41 mouse cellular contexts compared by ENCODE assay signal in the genomic region with DNA sequence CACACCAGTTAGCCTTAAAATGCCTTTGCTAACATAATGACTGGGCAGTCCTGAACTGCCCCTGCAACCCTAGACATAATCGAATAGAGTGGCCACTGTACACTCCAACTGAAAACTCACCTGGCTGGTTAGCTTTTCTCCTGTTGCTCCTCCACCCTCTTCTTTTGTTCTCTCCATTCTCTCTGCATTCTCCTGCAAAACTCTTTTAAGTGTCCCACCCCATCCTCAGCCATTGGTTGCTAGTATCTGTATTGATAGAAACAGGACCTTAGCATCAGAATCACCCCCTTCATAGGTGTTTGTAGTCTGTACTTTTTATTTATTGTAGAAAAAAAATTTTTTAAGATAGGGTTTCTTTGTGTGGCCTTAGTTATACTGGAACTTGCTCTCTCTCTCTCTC. TPM values are rescaled to one million over a fixed set of nuclear protein-coding genes. Genes with fewer than 3 reads are reported as not detected.
A peak's percentile ranks its signal among the peaks of the same experiment; 100 is the strongest.
DNase-seq lines count a peak whose midpoint lies in the region; ATAC-seq lines count a peak whose summit lies in the region.
"Had no signal": no experiment of that assay in that cellular context is flagged by ENCODE, and none has a peak within 500 bp of the region (broad histone marks: within the 10 kb centered on the region; RNA-seq: fewer than 3 reads in every experiment).

No protein-coding gene starts in this region.

- no peaks in the 10 kb centered on the region; the same call in 1 of the 2 replicates for H3K4me1 ChIP-seq in liver, embryonic 11.5 days (replicated peaks; ENCODE audit: control insufficient read depth, insufficient read depth, low read length)
- peaks cover 35% of the 10 kb centered on the region for H3K4me1 ChIP-seq in liver, embryonic 15.5 days (replicated peaks)
- no peaks in the 10 kb centered on the region for H3K4me1 ChIP-seq in midbrain, embryonic 16.5 days (ENCODE audit: control insufficient read depth, insufficient read depth, low read length)
- H3K4me1 ChIP-seq: embryonic facial prominence, embryonic 13.5 days; midbrain, embryonic 10.5 days; midbrain, embryonic 15.5 days; neural tube, embryonic 12.5 days had no signal

- DNase-seq in liver, embryonic 11.5 days (ENCODE audit: low spot score) = no peak
- DNase-seq in liver (no peak), ZHBTc4 (ENCODE audit: low read depth, low spot score) (peak; percentile 58)
- DNase-seq in retina, postnatal 1 day = no peak
- DNase-seq: adrenal gland, postnatal 25 days; cerebellum, adult 11-12 months; cerebellum, adult 9-11 months; gastrocnemius, postnatal 14 days; kidney, adult 2 months; kidney, postnatal 10 days; layer of hippocampus, postnatal 36 days; left cerebral cortex, postnatal 4 days; lung, embryonic 14.5 days; right cerebral cortex, postnatal 4 days; thymus, adult 2 months; thymus, postnatal 36 days had no signal

- no peaks in the 10 kb centered on the region for H3K27me3 ChIP-seq in liver, embryonic 11.5 days (replicated peaks; ENCODE audit: control insufficient read depth, insufficient read depth, low read length)
- H3K27me3 ChIP-seq in liver, embryonic 15.5 days = no peaks in the 10 kb centered on the region
- no peaks in the 10 kb centered on the region for H3K27me3 ChIP-seq in midbrain, embryonic 16.5 days (ENCODE audit: control insufficient read depth, insufficient read depth, low read depth, low read length)
- H3K27me3 ChIP-seq: embryonic facial prominence, embryonic 13.5 days; midbrain, embryonic 15.5 days; neural tube, embryonic 12.5 days; Patski had no signal

- H3K9me3 ChIP-seq in liver, embryonic 11.5 days (ENCODE audit: control insufficient read depth, low read length) = no peaks in the 10 kb centered on the region
- H3K9me3 ChIP-seq in liver, embryonic 15.5 days (replicated peaks) = no peaks in the 10 kb centered on the region
- H3K9me3 ChIP-seq in midbrain, embryonic 16.5 days (replicated peaks; ENCODE audit: control insufficient read depth, low read length, poor library complexity, severe bottlenecking) = no peaks in the 10 kb centered on the region
- H3K9me3 ChIP-seq: embryonic facial prominence, embryonic 13.5 days; midbrain, embryonic 10.5 days; midbrain, embryonic 15.5 days; neural tube, embryonic 12.5 days had no signal

- peaks cover 6% of the 10 kb centered on the region for H3K36me3 ChIP-seq in liver, embryonic 11.5 days (ENCODE audit: control insufficient read depth, insufficient read depth, low read length)
- peaks cover 75% of the 10 kb centered on the region for H3K36me3 ChIP-seq in liver, embryonic 15.5 days (replicated peaks)
- H3K36me3 ChIP-seq in midbrain, embryonic 16.5 days (ENCODE audit: control insufficient read depth, insufficient read depth, low read length) = peaks cover 19% of the 10 kb centered on the region

- H3K9ac ChIP-seq in liver, embryonic 11.5 days (ENCODE audit: low read depth, low read length) = no peak overlapping the region
- no peak overlapping the region for H3K9ac ChIP-seq in liver, embryonic 15.5 days
- no peak overlapping the region for H3K9ac ChIP-seq in midbrain, embryonic 16.5 days (ENCODE audit: low read depth, low read length)
- H3K9ac ChIP-seq: embryonic facial prominence, embryonic 13.5 days; lung, embryonic 14.5 days; midbrain, embryonic 15.5 days; neural tube, embryonic 12.5 days had no signal

- WGBS in liver, embryonic 11.5 days = 87% methylated on average over 1 of the region's 1 CpGs
- WGBS in liver, embryonic 15.5 days (ENCODE audit: insufficient replicate concordance) = 75% methylated on average over 1 of the region's 1 CpGs
- 94% methylated on average over 1 of the region's 1 CpGs for WGBS in midbrain, embryonic 16.5 days

- no peak overlapping the region for H3K4me2 ChIP-seq in liver, embryonic 11.5 days
- H3K4me2 ChIP-seq in liver, embryonic 15.5 days = no peak overlapping the region
- no peak overlapping the region for H3K4me2 ChIP-seq in midbrain, embryonic 16.5 days (ENCODE audit: low read length)
- H3K4me2 ChIP-seq: embryonic facial prominence, embryonic 13.5 days; lung, embryonic 14.5 days; midbrain, embryonic 15.5 days; neural tube, embryonic 12.5 days had no signal

- no peak overlapping the region for H3K4me3 ChIP-seq in liver, embryonic 11.5 days (ENCODE audit: low read depth, low read length)
- no peak overlapping the region for H3K4me3 ChIP-seq in liver, embryonic 15.5 days (replicated peaks)
- H3K4me3 ChIP-seq in midbrain, embryonic 16.5 days (ENCODE audit: low read depth, low read length) = no peak overlapping the region
- H3K4me3 ChIP-seq: embryonic facial prominence, embryonic 13.5 days; midbrain, embryonic 10.5 days; midbrain, embryonic 15.5 days; myocyte; neural tube, embryonic 12.5 days had no signal

- ATAC-seq in liver, embryonic 11.5 days (replicated peaks; ENCODE audit: low FRiP score) = no peak
- ATAC-seq in liver, embryonic 15.5 days (ENCODE audit: insufficient read depth) = no peak
- ATAC-seq in midbrain, embryonic 16.5 days = no peak
- no peak for ATAC-seq in monocyte, adult 5-6 weeks (replicated peaks; ENCODE audit: insufficient number of reproducible peaks, low FRiP score, low TSS enrichment, poor library complexity, severe bottlenecking)
- ATAC-seq: CD4-positive, CD25-positive, alpha-beta regulatory T cell, adult 4 months; hindbrain, embryonic 16.5 days; midbrain, embryonic 15.5 days; Patski had no signal

- H3K27ac ChIP-seq in liver, embryonic 11.5 days (ENCODE audit: low read depth, low read length) = peak overlapping the region; percentile 43; the same call in 1 of the 2 replicates
- peak overlapping the region; percentile 83 for H3K27ac ChIP-seq in liver, embryonic 15.5 days (replicated peaks)
- H3K27ac ChIP-seq in midbrain, embryonic 16.5 days (ENCODE audit: low read length) = no peak overlapping the region
- H3K27ac ChIP-seq: embryonic facial prominence, embryonic 13.5 days; midbrain, embryonic 10.5 days; midbrain, embryonic 15.5 days; neural tube, embryonic 12.5 days had no signal

RNA-seq across cellular contexts. Expression of gene Cep70, which starts 13.0 kb away (rescaled TPM):
- 45.8 and 49.9 TPM in 2 replicates for polyA plus RNA-seq in liver, embryonic 11.5 days (2014; fragmentation: Nextera tagmentation; extraction: Ambion mirVana)
- polyA plus RNA-seq in liver, embryonic 15.5 days (2015; fragmentation: Nextera tagmentation; extraction: Ambion mirVana) = 21.1 and 25.0 TPM in 2 replicates
- 56.0 and 64.1 TPM in 2 replicates for polyA plus RNA-seq in midbrain, embryonic 16.5 days (2015; fragmentation: Nextera tagmentation; extraction: Ambion mirVana)
- 24.1 to 37.1 TPM (median 29.0 TPM) in 3 replicates for total RNA-seq in monocyte, adult 5-6 weeks (2017)

RNA-seq across cellular contexts. Expression of gene Faiml, which starts 19.2 kb away (rescaled TPM):
- not detected in 2 replicates for polyA plus RNA-seq in liver, embryonic 11.5 days (2014; fragmentation: Nextera tagmentation; extraction: Ambion mirVana)
- polyA plus RNA-seq in liver, embryonic 15.5 days (2015; fragmentation: Nextera tagmentation; extraction: Ambion mirVana) = not detected in 2 replicates
- polyA plus RNA-seq in midbrain, embryonic 16.5 days (2015; fragmentation: Nextera tagmentation; extraction: Ambion mirVana) = not detected in 2 replicates
- not detected in 3 replicates for total RNA-seq in monocyte, adult 5-6 weeks (2017)
- total RNA-seq: adrenal gland, adult 18-20 months; adrenal gland, postnatal 25 days; common myeloid progenitor, adult 5-6 weeks; gastrocnemius, postnatal 14 days; granulocyte monocyte progenitor cell, adult 5-6 weeks; heart, postnatal 25 days; layer of hippocampus, postnatal 36 days; left cerebral cortex, postnatal 4 days; megakaryocyte progenitor cell, adult 5-6 weeks; MEL had no signal
- polyA plus RNA-seq: CD4-positive, CD25-positive, alpha-beta regulatory T cell, adult 4 months; embryonic facial prominence, embryonic 13.5 days; erythroblast, embryonic 14.5 days; forebrain, embryonic 11.5 days; heart, embryonic 14.5 days; hindbrain, embryonic 11.5 days; hindbrain, embryonic 16.5 days; intestine, embryonic 14.5 days; kidney, adult 2 months; large intestine, adult 2 months; limb, embryonic 14.5 days; lung, embryonic 14.5 days; midbrain, embryonic 10.5 days; midbrain, embryonic 15.5 days; myocyte; neural tube, embryonic 12.5 days; spleen, adult 2 months; thymus, adult 2 months had no signal
